Comparison of ENCODE assay signal across 5 mouse cellular contexts in genomic region chr1:160881378-160881777, GRCm38 (mm10). TPM values are rescaled to one million over a fixed set of nuclear protein-coding genes. Genes with fewer than 3 reads are reported as not detected.
DNase-seq lines count a peak whose midpoint lies in the region; ATAC-seq and TF ChIP-seq lines count a peak whose summit lies in the region.
"Not testable (repeated sequence)": the region's sequence is repeated elsewhere in the genome, so short reads cannot be mapped to it uniquely, and the experiment has no call there.

No protein-coding gene starts in this region.

- not testable (repeated sequence) for TF ChIP-seq CTCF in forebrain, postnatal 0 days (IDR thresholded peaks at IDR 0.05; ENCODE audit: low read depth); hindbrain, postnatal 0 days (IDR thresholded peaks at IDR 0.05; ENCODE audit: low read depth)

- 50% methylated on average over 1 of the region's 1 CpGs for WGBS in forebrain, postnatal 0 days
- 38% methylated on average over 1 of the region's 1 CpGs for WGBS in hindbrain, postnatal 0 days
- WGBS in intestine, embryonic 16.5 days: 68% methylated on average over 1 of the region's 1 CpGs
- WGBS in stomach, embryonic 14.5 days: 72% methylated on average over 1 of the region's 1 CpGs

- DNase-seq in forebrain, postnatal 0 days; hindbrain, postnatal 0 days (ENCODE audit: low spot score): not testable (repeated sequence)

- not testable (repeated sequence) for H3K27me3 ChIP-seq in forebrain, postnatal 0 days (ENCODE audit: insufficient read depth, low read length); hindbrain, postnatal 0 days (ENCODE audit: insufficient read depth, low read length); intestine, embryonic 16.5 days (replicated peaks; ENCODE audit: control insufficient read depth, insufficient read depth, low read length); stomach, embryonic 14.5 days (ENCODE audit: control insufficient read depth, insufficient read depth, low read length)

- H3K4me1 ChIP-seq in forebrain, postnatal 0 days (ENCODE audit: insufficient read depth); hindbrain, postnatal 0 days (ENCODE audit: insufficient read depth, low read length); intestine, embryonic 16.5 days (ENCODE audit: control insufficient read depth, insufficient read depth, low read length); stomach, embryonic 14.5 days (ENCODE audit: control insufficient read depth, insufficient read depth, low read length): not testable (repeated sequence)

- ATAC-seq in forebrain, postnatal 0 days: peak; percentile 58
- ATAC-seq in hindbrain, postnatal 0 days: peak; percentile 51; the same call in 1 of the 2 replicates
- 0 out of 2 replicates have a peak, but pooled peaks have one; percentile 23 for ATAC-seq in intestine, embryonic 16.5 days
- peak; percentile 52; the same call in 1 of the 2 replicates for ATAC-seq in megakaryocyte progenitor cell, adult 5-6 weeks (replicated peaks; ENCODE audit: poor library complexity)
- 0 out of 2 replicates have a peak, but pooled peaks have one; percentile 35 for ATAC-seq in stomach, embryonic 14.5 days (ENCODE audit: insufficient number of reproducible peaks, insufficient read depth, low FRiP score, low read depth)

- H3K4me3 ChIP-seq in forebrain, postnatal 0 days (ENCODE audit: low read depth, low read length); hindbrain, postnatal 0 days (ENCODE audit: low read length); intestine, embryonic 16.5 days (ENCODE audit: low read length); stomach, embryonic 14.5 days (ENCODE audit: low read depth, low read length): not testable (repeated sequence)

- not testable (repeated sequence) for H3K36me3 ChIP-seq in forebrain, postnatal 0 days (ENCODE audit: insufficient read depth); hindbrain, postnatal 0 days (ENCODE audit: insufficient read depth, low read length); intestine, embryonic 16.5 days (ENCODE audit: control insufficient read depth, insufficient read depth, low read length); stomach, embryonic 14.5 days (ENCODE audit: control insufficient read depth, insufficient read depth, low read length)

- not testable (repeated sequence) for H3K27ac ChIP-seq in forebrain, postnatal 0 days (ENCODE audit: low read depth, low read length); hindbrain, postnatal 0 days; intestine, embryonic 16.5 days (ENCODE audit: low read length); stomach, embryonic 14.5 days (ENCODE audit: low read length)

- not testable (repeated sequence) for H3K4me2 ChIP-seq in forebrain, postnatal 0 days (ENCODE audit: low read depth); hindbrain, postnatal 0 days (ENCODE audit: low read depth, low read length); intestine, embryonic 16.5 days (ENCODE audit: low read depth, low read length); stomach, embryonic 14.5 days (replicated peaks; ENCODE audit: low read depth, low read length)

- H3K9me3 ChIP-seq in forebrain, postnatal 0 days (ENCODE audit: low read length); hindbrain, postnatal 0 days (ENCODE audit: low read length); intestine, embryonic 16.5 days (ENCODE audit: control insufficient read depth, low read length); stomach, embryonic 14.5 days (ENCODE audit: control insufficient read depth, low read depth, low read length): not testable (repeated sequence)

- not testable (repeated sequence) for H3K9ac ChIP-seq in forebrain, postnatal 0 days; hindbrain, postnatal 0 days (replicated peaks; ENCODE audit: low read length); intestine, embryonic 16.5 days (ENCODE audit: low read depth, low read length); stomach, embryonic 14.5 days (replicated peaks; ENCODE audit: low read depth, low read length)

RNA-seq across cellular contexts. Expression of gene Rc3h1, which starts 24.8 kb away (rescaled TPM):
- total RNA-seq in forebrain, postnatal 0 days (2014; rRNA removed): 14.9 and 20.8 TPM in 2 replicates
- 3.3 and 6.1 TPM in 2 replicates for polyA plus RNA-seq in forebrain, postnatal 0 days (2015; fragmentation: Nextera tagmentation; extraction: Ambion mirVana)
- 20.4 and 21.3 TPM in 2 replicates for total RNA-seq in hindbrain, postnatal 0 days (2014; rRNA removed)
- polyA plus RNA-seq in hindbrain, postnatal 0 days (2015; fragmentation: Nextera tagmentation; extraction: Ambion mirVana): 6.2 and 6.3 TPM in 2 replicates
- 4.9 and 5.1 TPM in 2 replicates for polyA plus RNA-seq in intestine, embryonic 16.5 days (2015; fragmentation: Nextera tagmentation; extraction: Ambion mirVana)
- total RNA-seq in megakaryocyte progenitor cell, adult 5-6 weeks (2015): 30.1 and 31.4 TPM in 2 replicates
- total RNA-seq in megakaryocyte progenitor cell, adult 5-6 weeks (2017): 15.7 and 17.2 TPM in 2 replicates
- polyA plus RNA-seq in stomach, embryonic 14.5 days (2014; fragmentation: Nextera tagmentation; extraction: Ambion mirVana): 14.5 and 15.0 TPM in 2 replicates
